Mouse (Mus musculus) kidney, postnatal 0 days (tissue): ENCODE measurements at regions not wholly inside any gene's neighbourhood (a gene's known extent, or its start where the extent isn't known, plus 50 kb on each side); places are given as distances from the start of the nearest gene placed in this dataset.

Experiments
- ATAC-seq: fragments of 200-750 bp; cut with Nextera tagmentation; replicated peaks from 2 replicates; pipeline ENCODE4 v1.8.0; 2017; ENCODE audit warnings: low read depth, moderate number of reproducible peaks, moderate TSS enrichment, moderate library complexity; ENCODE audit not compliant: low FRiP score
- DNase-seq: peaks from one replicate; pipeline ENCODE4 v3.0.0-alpha.2; 2016; ENCODE audit warnings: low spot score
- H3K27ac ChIP-seq: fragments of 300-500 bp; sonication (generic); 2 replicates; pipeline ENCODE4 v1.5.1; 2014; ENCODE audit warnings: mild to moderate bottlenecking
- H3K27me3 ChIP-seq: fragments of 300-500 bp; sonication (generic); 2 replicates; pipeline ENCODE4 v1.6.1; 2014; ENCODE audit warnings: low read length, mixed read lengths; ENCODE audit not compliant: insufficient read depth
- H3K36me3 ChIP-seq: fragments of 300-500 bp; sonication (generic); 2 replicates; pipeline ENCODE4 v1.6.1; 2014; ENCODE audit warnings: low read length, mixed read lengths; ENCODE audit not compliant: insufficient read depth
- H3K4me1 ChIP-seq: fragments of 300-500 bp; sonication (generic); replicated peaks from 2 replicates; pipeline ENCODE4 v1.6.1; 2014; ENCODE audit warnings: antibody characterized with exemption, low read length, mixed read lengths; ENCODE audit not compliant: insufficient read depth
- H3K4me2 ChIP-seq: fragments of 300-500 bp; sonication (generic); 2 replicates; pipeline ENCODE4 v1.6.1; 2014; ENCODE audit warnings: mild to moderate bottlenecking, low read length, moderate library complexity, mixed read lengths
- H3K4me3 ChIP-seq: fragments of 300-500 bp; sonication (generic); replicated peaks from 2 replicates; pipeline ENCODE4 v1.5.1; 2014; ENCODE audit warnings: low read depth, low read length
- H3K9ac ChIP-seq: fragments of 300-500 bp; sonication (generic); 2 replicates; pipeline ENCODE4 v1.6.1; 2014; ENCODE audit warnings: low read depth, low read length
- H3K9me3 ChIP-seq: fragments of 300-500 bp; sonication (generic); replicated peaks from 2 replicates; pipeline ENCODE4 v1.6.1; 2016; ENCODE audit warnings: low read length, inconsistent platforms, mixed read lengths
- CTCF ChIP-seq: IDR thresholded peaks from 2 replicates; pipeline ENCODE4 v1.5.1; 2016; ENCODE audit warnings: antibody characterized with exemption, low read depth, mild to moderate bottlenecking, moderate library complexity
- WGBS: fragments of 180-500 bp; shearing (Covaris S2); extraction: QIAGEN DNeasy Blood & Tissue Kit; methylation state at CpG from one replicate; pipeline ENCODE4 v1.1.7; 2014; 5-methylcytosine and 5-hydroxymethylcytosine counted together

DNA sequence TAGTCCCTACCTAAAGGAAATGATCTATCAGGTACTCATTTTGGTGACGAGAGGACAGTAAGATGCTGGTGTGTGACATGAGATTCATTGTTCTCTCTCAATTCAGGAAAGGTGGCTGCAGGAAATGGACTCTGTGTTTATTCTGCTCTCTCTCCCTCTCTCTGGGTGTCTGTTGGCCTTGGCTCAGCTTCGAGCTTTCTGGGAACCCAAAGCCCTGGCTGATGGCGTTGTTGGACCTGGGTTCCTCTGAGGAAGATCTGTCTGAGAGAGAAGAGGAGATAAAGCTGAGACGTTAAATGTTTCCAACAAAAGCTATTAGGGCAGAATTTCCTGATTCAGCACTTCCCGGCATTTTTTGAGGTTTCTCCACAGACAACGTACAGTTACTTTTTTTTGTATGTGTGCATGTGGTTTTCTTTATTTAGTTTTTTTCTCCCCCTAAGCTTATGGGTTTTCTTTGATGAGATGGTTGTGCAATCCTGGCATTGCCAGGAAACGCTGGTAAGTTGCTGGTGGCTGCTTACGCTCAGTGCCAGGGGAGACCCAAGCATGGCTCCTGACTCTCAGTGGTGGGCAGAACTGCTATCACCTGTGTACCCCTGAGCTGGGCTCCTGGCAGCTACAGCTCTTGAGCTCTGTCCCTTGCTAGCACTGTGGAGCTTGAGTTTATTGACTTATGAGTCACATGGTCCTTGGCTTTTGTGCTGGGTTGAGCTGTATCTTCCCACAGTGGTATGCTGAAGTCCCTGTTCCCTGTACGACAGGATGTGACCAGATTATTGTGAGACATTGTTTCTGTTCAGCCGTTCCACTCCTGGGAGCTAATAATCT lies 249.8 kb downstream of the Gm10260 start:
- Histone ChIP-seq H3K4me1 (0 out of 2 replicates have a peak, but pooled peaks cover 9% of the 10 kb centered on the region), H3K27me3 (no peaks in the 10 kb centered on the region), H3K4me2 (no peak overlapping the region), H3K9me3 (no peaks in the 10 kb centered on the region), H3K9ac (no peak overlapping the region), H3K4me3 (no peak overlapping the region), H3K27ac (peak overlapping the region; percentile 31; the same call in 1 of the 2 replicates), H3K36me3 (no peaks in the 10 kb centered on the region)
- DNase-seq (peak; percentile 54), ATAC-seq (peak; percentile 57; the same call in 1 of the 2 replicates)
- no peak for TF ChIP-seq CTCF
- 51% methylated on average over 10 of the region's 10 CpGs for WGBS

DNA sequence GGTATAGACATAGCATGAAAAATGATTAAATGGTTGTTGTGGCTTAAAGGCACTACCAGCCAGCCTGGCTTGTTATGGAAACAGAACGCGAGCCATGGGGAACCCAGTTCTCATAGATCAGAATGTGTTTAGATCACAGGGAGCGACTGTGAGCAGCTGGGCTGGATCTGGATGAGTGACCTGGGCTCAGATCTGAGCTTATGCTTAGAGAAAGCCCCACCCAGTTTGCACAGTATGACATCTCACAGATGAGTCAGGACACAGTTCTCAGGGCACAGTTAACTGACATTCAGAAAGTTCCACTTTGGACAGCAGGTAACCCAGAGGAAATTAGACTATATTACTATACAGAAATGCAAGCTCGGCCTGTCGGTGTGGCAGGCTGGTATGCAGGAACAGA lies 255.5 kb downstream of the Gm10260 start:
- no peaks in the 10 kb centered on the region for H3K4me1 ChIP-seq
- 87% methylated on average over 5 of the region's 5 CpGs for WGBS
- no peaks in the 10 kb centered on the region for H3K36me3 ChIP-seq
- no peaks in the 10 kb centered on the region for H3K27me3 ChIP-seq
- ATAC-seq, result no peak
- no peak overlapping the region for H3K4me2 ChIP-seq
- no peak for DNase-seq
- no peak overlapping the region for H3K9ac ChIP-seq
- no peak overlapping the region for H3K4me3 ChIP-seq
- no peak for TF ChIP-seq CTCF
- no peaks in the 10 kb centered on the region for H3K9me3 ChIP-seq
- H3K27ac ChIP-seq, result no peak overlapping the region

DNA sequence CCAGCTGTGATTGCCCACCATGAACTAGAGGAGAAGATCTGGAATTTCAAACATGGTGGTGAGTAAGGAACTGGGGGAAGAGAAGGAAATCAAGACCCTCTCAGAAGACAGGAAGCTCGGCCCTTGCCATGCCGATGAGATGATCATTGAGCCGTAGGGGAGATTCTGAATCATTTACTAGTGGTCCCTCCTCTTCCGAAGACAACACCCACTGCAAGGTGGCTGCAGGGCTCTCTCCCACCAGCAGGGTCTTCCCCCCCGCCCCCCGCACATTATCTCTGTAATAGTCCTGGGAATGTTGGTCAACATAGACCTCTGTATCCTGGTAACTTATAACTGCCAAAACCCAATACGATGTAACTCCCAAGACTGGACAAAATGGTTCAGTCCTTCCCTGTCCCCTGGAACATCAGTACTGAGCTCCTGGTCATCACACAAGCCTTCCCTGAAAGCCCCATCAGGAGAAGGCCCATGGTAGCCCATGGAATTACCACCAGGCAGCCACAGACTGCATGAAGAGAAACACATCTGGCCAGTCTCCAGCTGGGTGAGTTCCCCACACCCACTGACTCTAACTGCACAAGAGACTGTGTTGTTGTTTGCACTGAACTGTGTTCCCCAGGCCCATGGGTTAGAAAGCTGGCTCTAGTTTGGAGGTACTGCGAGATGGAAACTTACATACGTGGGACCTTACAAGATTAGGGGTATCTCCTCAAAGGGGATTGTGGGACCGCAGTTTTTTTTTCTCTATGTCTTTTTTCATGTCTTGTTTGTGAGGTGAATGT lies 256.3 kb downstream of the Gm10260 start:
- no peak for TF ChIP-seq CTCF
- no peaks in the 10 kb centered on the region for H3K36me3 ChIP-seq
- no peaks in the 10 kb centered on the region for H3K27me3 ChIP-seq
- no peak overlapping the region for H3K27ac ChIP-seq
- no peak for ATAC-seq
- no peaks in the 10 kb centered on the region for H3K9me3 ChIP-seq
- no peak for DNase-seq
- H3K4me1 ChIP-seq, result no peaks in the 10 kb centered on the region
- no peak overlapping the region for H3K4me2 ChIP-seq
- WGBS, result 93% methylated on average over 10 of the region's 10 CpGs
- no peak overlapping the region for H3K9ac ChIP-seq
- H3K4me3 ChIP-seq, result no peak overlapping the region

DNA sequence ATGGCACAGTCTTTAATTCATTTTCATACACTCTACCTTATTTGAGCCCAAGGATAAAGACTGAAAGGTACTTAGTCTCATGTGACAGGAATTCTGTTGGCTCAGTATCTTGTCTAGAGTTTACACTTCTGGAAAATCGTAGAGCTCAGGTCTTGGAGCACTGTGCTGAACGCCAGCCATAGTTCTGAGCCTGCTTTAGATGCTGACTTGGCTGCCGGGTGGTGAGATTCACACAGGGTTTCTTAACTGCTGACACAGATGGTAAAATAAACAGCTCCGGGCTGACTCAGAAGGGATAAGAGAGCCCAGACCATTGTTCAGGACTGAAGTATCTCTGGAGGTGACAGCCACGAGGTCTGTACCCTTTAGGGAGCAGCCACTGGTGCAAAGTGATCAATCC lies 257.0 kb downstream of the Gm10260 start:
- no peaks in the 10 kb centered on the region for H3K36me3 ChIP-seq
- 73% methylated on average over 5 of the region's 5 CpGs for WGBS
- DNase-seq, result no peak
- no peaks in the 10 kb centered on the region for H3K27me3 ChIP-seq
- ATAC-seq, result no peak
- TF ChIP-seq CTCF, result no peak
- no peak overlapping the region for H3K27ac ChIP-seq
- no peaks in the 10 kb centered on the region for H3K9me3 ChIP-seq
- H3K9ac ChIP-seq, result no peak overlapping the region
- H3K4me1 ChIP-seq, result no peaks in the 10 kb centered on the region
- H3K4me3 ChIP-seq, result no peak overlapping the region
- H3K4me2 ChIP-seq, result no peak overlapping the region

DNA sequence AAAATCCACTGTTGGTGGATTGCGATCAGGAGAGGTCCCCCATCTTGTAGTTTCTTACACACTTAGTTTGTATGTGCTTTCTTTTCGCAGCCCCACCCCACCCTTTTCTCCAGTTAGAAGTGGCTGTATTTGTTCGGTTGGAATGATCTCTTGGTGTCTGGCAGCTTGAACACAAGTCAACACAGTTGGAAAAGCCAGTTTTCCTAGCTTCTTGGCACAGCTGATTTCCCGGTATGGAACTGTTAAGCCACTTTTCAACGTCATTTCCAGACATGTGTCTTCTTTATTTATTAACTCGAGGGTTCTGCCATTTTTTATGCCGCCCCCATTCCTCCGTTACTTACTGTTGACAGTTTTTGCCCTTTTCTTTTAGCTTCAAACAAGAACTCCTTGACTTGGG lies 259.2 kb downstream of the Enc1 start:
- H3K27ac ChIP-seq, result no peak overlapping the region
- H3K4me3 ChIP-seq, result no peak overlapping the region
- no peak overlapping the region for H3K9ac ChIP-seq
- WGBS, result 87% methylated on average over 8 of the region's 8 CpGs
- ATAC-seq (no peak), DNase-seq (no peak)
- no peaks in the 10 kb centered on the region for H3K4me1 ChIP-seq
- H3K9me3 ChIP-seq, result no peaks in the 10 kb centered on the region
- no peak overlapping the region for H3K4me2 ChIP-seq
- TF ChIP-seq CTCF, result no peak
- no peaks in the 10 kb centered on the region for H3K36me3 ChIP-seq
- H3K27me3 ChIP-seq, result no peaks in the 10 kb centered on the region

DNA sequence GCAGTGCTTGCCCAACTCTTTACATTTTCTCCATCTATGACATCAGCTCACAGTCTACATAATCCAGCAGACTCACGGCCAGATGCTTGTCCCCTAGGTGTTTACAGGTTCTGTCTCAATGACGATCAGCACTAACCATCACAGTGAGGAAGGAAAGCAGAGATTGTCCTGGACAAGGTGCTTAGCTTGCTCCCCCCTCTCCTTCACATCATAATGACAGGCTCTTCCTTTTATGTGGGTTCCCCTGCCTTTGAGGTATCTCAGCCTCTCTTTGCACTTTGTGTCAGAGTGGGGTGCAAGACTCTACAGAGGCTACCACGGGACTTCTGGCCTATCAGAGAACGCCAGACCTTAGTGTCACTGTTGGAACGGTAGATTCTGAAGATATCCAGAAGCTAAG lies 258.1 kb downstream of the Enc1 start:
- Histone ChIP-seq H3K36me3 (no peaks in the 10 kb centered on the region), H3K27ac (no peak overlapping the region), H3K9ac (no peak overlapping the region), H3K27me3 (no peaks in the 10 kb centered on the region), H3K4me3 (no peak overlapping the region), H3K4me1 (no peaks in the 10 kb centered on the region), H3K4me2 (no peak overlapping the region), H3K9me3 (no peaks in the 10 kb centered on the region)
- TF ChIP-seq CTCF, result no peak
- ATAC-seq, result no peak
- WGBS, result 90% methylated on average over 5 of the region's 5 CpGs
- no peak for DNase-seq
